Comparison of ENCODE assay signal across 9 mouse cellular contexts in genomic region chr13:37506046-37506445, GRCm38 (mm10).
DNase-seq lines count a peak whose midpoint lies in the region; ATAC-seq and TF ChIP-seq lines count a peak whose summit lies in the region.
"Had no signal": no experiment of that assay in that cellular context is flagged by ENCODE, and none has a peak within 500 bp of the region (broad histone marks: within the 10 kb centered on the region; RNA-seq: fewer than 3 reads in every experiment).

No protein-coding gene starts in this region.

- H3K4me3 ChIP-seq in neural tube, embryonic 13.5 days = no peak overlapping the region
- no peak overlapping the region for H3K4me3 ChIP-seq in heart, adult 2 months
- no peak overlapping the region for H3K4me3 ChIP-seq in kidney, postnatal 0 days (replicated peaks; ENCODE audit: low read depth, low read length)
- no peak overlapping the region for H3K4me3 ChIP-seq in stomach, embryonic 14.5 days (ENCODE audit: low read depth, low read length)

- H3K27me3 ChIP-seq in neural tube, embryonic 13.5 days = no peaks in the 10 kb centered on the region
- no peaks in the 10 kb centered on the region for H3K27me3 ChIP-seq in heart, adult 2 months (ENCODE audit: control insufficient read depth, insufficient read depth, low read length)
- no peaks in the 10 kb centered on the region for H3K27me3 ChIP-seq in kidney, postnatal 0 days (ENCODE audit: insufficient read depth, low read length)
- no peaks in the 10 kb centered on the region for H3K27me3 ChIP-seq in stomach, embryonic 14.5 days (ENCODE audit: control insufficient read depth, insufficient read depth, low read length)
- H3K27me3 ChIP-seq: Patski had no signal

- H3K27ac ChIP-seq in neural tube, embryonic 13.5 days (replicated peaks) = peak overlapping the region; percentile 28
- peak overlapping the region; percentile 87 for H3K27ac ChIP-seq in heart, adult 2 months
- H3K27ac ChIP-seq in kidney, postnatal 0 days = peak overlapping the region; percentile 78
- peak overlapping the region; percentile 71; the same call in 1 of the 2 replicates for H3K27ac ChIP-seq in stomach, embryonic 14.5 days (ENCODE audit: low read length)

- H3K4me1 ChIP-seq in neural tube, embryonic 13.5 days (replicated peaks) = peaks cover 43% of the 10 kb centered on the region
- H3K4me1 ChIP-seq in heart, adult 2 months (ENCODE audit: control insufficient read depth, insufficient read depth, low read length) = peaks cover 30% of the 10 kb centered on the region
- peaks cover 27% of the 10 kb centered on the region for H3K4me1 ChIP-seq in kidney, postnatal 0 days (replicated peaks; ENCODE audit: insufficient read depth, low read length)
- H3K4me1 ChIP-seq in stomach, embryonic 14.5 days (ENCODE audit: control insufficient read depth, insufficient read depth, low read length) = peaks cover 31% of the 10 kb centered on the region

- peak; percentile 58 for TF ChIP-seq EP300 in heart, adult 2 months (IDR thresholded peaks at IDR 0.05; ENCODE audit: insufficient read depth, low read depth, low read length)

- DNase-seq in neural tube, embryonic 10.5 days (ENCODE audit: extremely low spot score, low spot score) = no peak
- DNase-seq in heart, adult 2 months = peak; percentile 55 to 75
- DNase-seq in kidney, postnatal 0 days (ENCODE audit: low spot score) = no peak
- no peak for DNase-seq in retina, embryonic 14.5 days (ENCODE audit: low spot score)
- DNase-seq in cerebellum, adult 11 months = no peak
- DNase-seq in spleen, adult 18-20 months = no peak

- WGBS in neural tube, embryonic 13.5 days = 68% methylated on average over 10 of the region's 10 CpGs
- WGBS in heart, adult 2 months = 31% methylated on average over 10 of the region's 10 CpGs
- WGBS in kidney, postnatal 0 days = 33% methylated on average over 10 of the region's 10 CpGs
- 63% methylated on average over 10 of the region's 10 CpGs for WGBS in stomach, embryonic 14.5 days

- no peak for ATAC-seq in neural tube, embryonic 13.5 days (ENCODE audit: low read depth)
- ATAC-seq in kidney, postnatal 0 days (replicated peaks; ENCODE audit: low FRiP score, low read depth) = no peak; the same call in 1 of the 2 replicates
- ATAC-seq in stomach, embryonic 14.5 days (ENCODE audit: insufficient number of reproducible peaks, insufficient read depth, low FRiP score, low read depth) = no peak
- ATAC-seq: Patski had no signal

- no peak for TF ChIP-seq POLR2A in heart, adult 2 months (IDR thresholded peaks at IDR 0.05; ENCODE audit: insufficient read depth, low read depth, low read length)

- H3K9me3 ChIP-seq in neural tube, embryonic 13.5 days = no peaks in the 10 kb centered on the region
- H3K9me3 ChIP-seq in kidney, postnatal 0 days (replicated peaks; ENCODE audit: low read length) = no peaks in the 10 kb centered on the region
- no peaks in the 10 kb centered on the region for H3K9me3 ChIP-seq in stomach, embryonic 14.5 days (ENCODE audit: control insufficient read depth, low read depth, low read length)

- TF ChIP-seq CTCF in heart, adult 2 months (IDR thresholded peaks at IDR 0.05) = no peak
- TF ChIP-seq CTCF in kidney, postnatal 0 days (IDR thresholded peaks at IDR 0.05; ENCODE audit: low read depth) = no peak

- no peaks in the 10 kb centered on the region for H3K36me3 ChIP-seq in neural tube, embryonic 13.5 days
- H3K36me3 ChIP-seq in heart, adult 2 months (ENCODE audit: control insufficient read depth, insufficient read depth, low read length) = no peaks in the 10 kb centered on the region; the same call in 1 of the 2 replicates
- H3K36me3 ChIP-seq in kidney, postnatal 0 days (ENCODE audit: insufficient read depth, low read length) = no peaks in the 10 kb centered on the region
- H3K36me3 ChIP-seq in stomach, embryonic 14.5 days (ENCODE audit: control insufficient read depth, insufficient read depth, low read length) = no peaks in the 10 kb centered on the region

- no peak overlapping the region for H3K9ac ChIP-seq in neural tube, embryonic 13.5 days
- no peak overlapping the region for H3K9ac ChIP-seq in heart, adult 2 months (ENCODE audit: low read depth, low read length)
- 0 out of 2 replicates have a peak overlapping the region, but pooled peaks have one; percentile 27 for H3K9ac ChIP-seq in kidney, postnatal 0 days (ENCODE audit: low read depth, low read length)
- no peak overlapping the region for H3K9ac ChIP-seq in stomach, embryonic 14.5 days (replicated peaks; ENCODE audit: low read depth, low read length)

- intact Hi-C loops in heart, adult 2 months (cut with DNase I) = no loop called here

- H3K4me2 ChIP-seq in neural tube, embryonic 13.5 days = no peak overlapping the region
- no peak overlapping the region for H3K4me2 ChIP-seq in kidney, postnatal 0 days (ENCODE audit: low read length)
- H3K4me2 ChIP-seq in stomach, embryonic 14.5 days (replicated peaks; ENCODE audit: low read depth, low read length) = no peak overlapping the region

- no peaks in the 10 kb centered on the region for H3K79me2 ChIP-seq in heart, adult 2 months (replicated peaks; ENCODE audit: control insufficient read depth, insufficient read depth, low read length)

Comparison
In these comparisons a context has a peak if more than half of its experiments do, and no peak if none do; other contexts are left out.
1. H3K27ac ChIP-seq: peak in every context shown above with its lines; median percentile 87 in heart, adult 2 months; 78 in kidney, postnatal 0 days; 71 in stomach, embryonic 14.5 days; 28 in neural tube, embryonic 13.5 days.
2. DNase-seq: peak in heart, adult 2 months (2 of 2); none in neural tube, embryonic 10.5 days (single experiment), kidney, postnatal 0 days (single experiment), retina, embryonic 14.5 days (single experiment), cerebellum, adult 11 months (single experiment) and spleen, adult 18-20 months (0 of 2).